Mouse (Mus musculus) stomach, embryonic 15.5 days (tissue): ENCODE results near the gene Zfp985. TPM values are rescaled to one million over a fixed set of nuclear protein-coding genes. Genes with fewer than 3 reads are reported as not detected.
"Not testable (repeated sequence)": the region's sequence is repeated elsewhere in the genome, so short reads cannot be mapped to it uniquely, and the experiment has no call there.

ENCODE experiments used
- ATAC-seq: fragments of 200-750 bp; cut with Nextera tagmentation; 2 replicates; pipeline ENCODE4 v1.8.0; 2017; ENCODE audit warnings: low read depth, moderate number of reproducible peaks, moderate TSS enrichment; ENCODE audit not compliant: insufficient read depth, low FRiP score
- H3K27ac ChIP-seq: fragments of 300-500 bp; sonication (generic); 2 replicates; pipeline ENCODE4 v1.5.1; 2015; ENCODE audit warnings: mild to moderate bottlenecking, inconsistent platforms
- H3K27me3 ChIP-seq: fragments of 300-500 bp; sonication (generic); replicated peaks from 2 replicates; pipeline ENCODE4 v1.6.1; 2015; ENCODE audit warnings: inconsistent platforms
- H3K36me3 ChIP-seq: fragments of 300-500 bp; sonication (generic); 2 replicates; pipeline ENCODE4 v1.6.1; 2015; ENCODE audit warnings: inconsistent platforms
- H3K4me1 ChIP-seq: fragments of 300-500 bp; sonication (generic); 2 replicates; pipeline ENCODE4 v1.6.1; 2015; ENCODE audit warnings: inconsistent platforms
- H3K4me2 ChIP-seq: fragments of 300-500 bp; sonication (generic); 2 replicates; pipeline ENCODE4 v1.6.1; 2015; ENCODE audit warnings: mild to moderate bottlenecking, inconsistent platforms
- H3K4me3 ChIP-seq: fragments of 300-500 bp; sonication (generic); replicated peaks from 2 replicates; pipeline ENCODE4 v1.5.1; 2015; ENCODE audit warnings: inconsistent platforms
- H3K9ac ChIP-seq: fragments of 300-500 bp; sonication (generic); 2 replicates; pipeline ENCODE4 v1.6.1; 2015; ENCODE audit warnings: inconsistent platforms
- H3K9me3 ChIP-seq: fragments of 300-500 bp; sonication (generic); 2 replicates; pipeline ENCODE4 v1.6.1; 2016; ENCODE audit warnings: inconsistent platforms
- WGBS: fragments of 180-500 bp; shearing (Covaris S2); methylation state at CpG from one replicate; pipeline ENCODE4 v1.1.7; 2015; 5-methylcytosine and 5-hydroxymethylcytosine counted together
- polyA plus RNA-seq: library from polyadenylated mRNA; unstranded; fragments of >200 nt; fragmentation: Nextera tagmentation; extraction: Ambion mirVana; gene quantifications from 2 replicates; pipeline ENCODE4 v1.2.1, GENCODE M21; 2015

Zfp985 gene
- polyA plus RNA-seq, 1 experiment from 2014 or later, result 0.18 TPM

- H3K36me3 ChIP-seq, H3K4me3 ChIP-seq, H3K4me2 ChIP-seq, H3K4me1 ChIP-seq, ATAC-seq, H3K27ac ChIP-seq, H3K9ac ChIP-seq, H3K27me3 ChIP-seq, H3K9me3 ChIP-seq: not testable (repeated sequence)
- 41% methylated on average over 1 of the region's 1 CpGs for WGBS
These were observed 6.0 kb downstream of the Zfp985 start for GRCm38 (mm10) chr4:147559096-147559495.

GRCm38 (mm10) chr4:147565426-147566220 is 12.5 kb downstream of the Zfp985 start:
- Histone ChIP-seq H3K27ac (no peak overlapping the region), H3K4me1 (no peaks in the 10 kb centered on the region), H3K9ac (no peak overlapping the region), H3K27me3 (no peaks in the 10 kb centered on the region), H3K4me3 (no peak overlapping the region), H3K9me3 (0 out of 2 replicates have a peak, but pooled peaks cover 3% of the 10 kb centered on the region), H3K36me3 (no peaks in the 10 kb centered on the region), H3K4me2 (no peak overlapping the region)
- 67% methylated on average over 6 of the region's 6 CpGs for WGBS
- ATAC-seq, result no peak

GRCm38 (mm10) chr4:147571156-147571555 is 18.1 kb downstream of the Zfp985 start:
- H3K27me3 ChIP-seq, H3K4me1 ChIP-seq, H3K4me2 ChIP-seq, H3K9me3 ChIP-seq, H3K36me3 ChIP-seq, ATAC-seq, H3K4me3 ChIP-seq, H3K9ac ChIP-seq, H3K27ac ChIP-seq: not testable (repeated sequence)
- WGBS, result 80% methylated on average over 8 of the region's 8 CpGs

GRCm38 (mm10) chr4:147579371-147579770 is 26.3 kb downstream of the Zfp985 start:
- H3K4me3 ChIP-seq, H3K9ac ChIP-seq, H3K36me3 ChIP-seq, ATAC-seq, H3K27me3 ChIP-seq, H3K9me3 ChIP-seq, H3K4me2 ChIP-seq, H3K4me1 ChIP-seq, H3K27ac ChIP-seq: not testable (repeated sequence)
- WGBS, result 89% methylated on average over 4 of the region's 4 CpGs

DNA sequence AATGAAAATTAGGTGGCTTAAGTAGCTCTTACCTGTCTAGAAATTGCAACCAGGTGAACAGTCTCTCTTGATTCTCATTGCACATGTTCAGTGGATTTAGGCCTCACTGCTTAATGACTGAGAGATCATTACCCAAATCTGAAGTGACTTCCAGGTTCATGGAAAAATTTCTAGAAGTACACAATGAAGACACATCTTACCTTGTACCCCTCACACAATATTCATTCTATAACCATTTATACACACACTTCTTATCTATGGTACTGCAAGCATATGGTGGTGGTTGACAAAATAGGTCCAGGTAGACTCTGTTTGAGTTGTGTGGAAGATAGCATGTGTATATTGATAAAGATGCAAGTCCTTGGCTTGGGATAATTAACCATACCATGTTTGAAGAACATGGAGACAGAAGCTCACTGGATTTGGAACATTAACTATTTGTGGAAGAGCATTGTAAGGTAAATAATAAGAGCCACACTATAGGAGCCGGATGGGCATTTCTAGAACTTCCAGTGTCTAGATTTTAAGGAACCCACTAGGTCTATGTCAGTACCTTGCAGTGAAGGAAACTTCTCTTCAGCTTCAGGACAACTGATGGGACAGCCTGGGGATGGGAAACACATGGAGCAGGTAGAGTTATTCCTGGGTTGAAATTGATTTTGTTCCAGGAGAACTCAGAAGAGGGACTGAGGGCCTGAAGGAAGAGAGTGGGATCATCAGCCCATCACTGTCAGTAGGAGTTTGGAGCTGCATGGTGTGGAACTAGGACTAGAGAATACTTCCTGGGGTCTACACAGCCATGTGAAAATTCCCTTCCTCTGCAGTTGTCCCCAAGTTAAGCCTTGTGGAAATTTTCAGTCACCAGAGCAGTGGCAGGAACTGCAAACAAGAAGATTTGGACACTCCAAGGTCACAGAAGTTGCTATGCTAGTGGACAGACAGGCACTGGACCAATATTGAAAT is 33.7 kb downstream of the Zfp985 start:
- no peak overlapping the region for H3K4me3 ChIP-seq
- H3K9ac ChIP-seq, result no peak overlapping the region
- no peaks in the 10 kb centered on the region for H3K4me1 ChIP-seq
- peaks cover 8% of the 10 kb centered on the region; the same call in 1 of the 2 replicates for H3K9me3 ChIP-seq
- H3K27me3 ChIP-seq, result no peaks in the 10 kb centered on the region
- no peaks in the 10 kb centered on the region for H3K36me3 ChIP-seq
- no peak for ATAC-seq
- no peak overlapping the region for H3K27ac ChIP-seq
- 60% methylated on average over 1 of the region's 1 CpGs for WGBS
- H3K4me2 ChIP-seq, result no peak overlapping the region

DNA sequence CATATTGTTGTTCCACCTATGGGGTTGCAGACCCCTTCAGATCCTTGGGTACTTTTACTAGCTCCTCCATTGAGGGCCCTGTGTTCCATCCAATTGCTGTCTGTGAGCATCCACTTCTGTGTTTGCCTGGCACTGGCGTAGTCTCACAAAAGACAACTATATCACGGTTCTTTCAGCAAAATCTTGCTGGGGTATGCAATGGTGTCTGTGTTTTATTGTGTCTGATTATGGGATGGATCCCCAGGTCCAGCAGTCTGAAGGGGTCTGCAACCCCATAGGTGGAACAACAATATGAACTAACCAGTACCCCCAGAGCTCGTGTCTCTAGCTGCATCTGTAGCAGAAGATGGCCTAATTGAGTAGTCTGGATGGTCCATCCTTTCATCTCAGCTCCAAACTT is 41.6 kb downstream of the Zfp985 start:
- not testable (repeated sequence) for H3K36me3 ChIP-seq, H3K4me2 ChIP-seq, ATAC-seq, H3K27me3 ChIP-seq, H3K4me3 ChIP-seq, H3K27ac ChIP-seq, H3K9ac ChIP-seq, H3K9me3 ChIP-seq, H3K4me1 ChIP-seq
- 82% methylated on average over 3 of the region's 3 CpGs for WGBS

DNA sequence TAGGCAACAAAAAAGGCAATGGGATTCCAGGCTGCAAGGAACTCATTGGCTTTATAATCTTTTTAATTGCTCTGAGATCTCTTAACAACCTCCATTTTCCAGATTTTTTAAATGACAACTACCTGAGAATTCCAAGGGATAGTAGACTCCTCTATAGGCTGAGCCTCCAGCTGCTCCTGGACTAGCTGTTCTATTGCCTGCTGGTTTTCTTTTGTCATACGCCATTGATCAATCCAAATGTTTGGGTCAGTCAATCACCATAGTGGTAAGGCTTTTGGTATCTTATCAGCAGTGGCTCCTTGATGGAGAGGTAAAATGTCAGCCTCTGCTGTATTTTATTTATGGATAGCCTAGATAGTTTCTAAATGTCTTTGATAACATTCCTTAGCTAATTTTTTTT is 44.6 kb downstream of the Zfp985 start:
- H3K4me2 ChIP-seq, result no peak overlapping the region
- no peak overlapping the region for H3K4me3 ChIP-seq
- no peak for ATAC-seq
- no peaks in the 10 kb centered on the region for H3K9me3 ChIP-seq
- no peak overlapping the region for H3K27ac ChIP-seq
- no peaks in the 10 kb centered on the region for H3K4me1 ChIP-seq
- H3K9ac ChIP-seq, result no peak overlapping the region
- no peaks in the 10 kb centered on the region for H3K36me3 ChIP-seq
- no peaks in the 10 kb centered on the region for H3K27me3 ChIP-seq
- 47% methylated on average over 1 of the region's 1 CpGs for WGBS

DNA sequence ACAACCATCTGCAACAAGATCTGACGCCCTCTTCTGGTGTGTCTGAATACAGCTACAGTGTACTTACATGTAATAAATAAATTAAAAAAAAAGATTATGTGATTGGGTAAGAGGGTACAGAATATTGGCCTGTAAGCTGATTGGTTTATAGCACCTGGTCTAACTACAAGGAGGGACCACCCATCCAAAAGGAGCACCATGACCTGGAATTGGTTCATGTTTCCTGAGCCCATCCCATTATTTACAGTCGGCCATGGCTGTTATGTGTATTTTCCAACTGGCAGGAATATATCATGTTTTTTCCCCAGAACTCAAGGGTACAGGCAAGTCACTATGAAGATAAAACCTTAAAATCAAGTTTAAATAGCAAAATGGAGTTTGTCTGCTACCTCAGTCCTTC is 45.8 kb downstream of the Zfp985 start:
- H3K4me3 ChIP-seq, result no peak overlapping the region
- no peaks in the 10 kb centered on the region for H3K4me1 ChIP-seq
- peak; percentile 44; the same call in 1 of the 2 replicates for ATAC-seq
- H3K9ac ChIP-seq, result no peak overlapping the region
- H3K27ac ChIP-seq, result no peak overlapping the region
- H3K4me2 ChIP-seq, result no peak overlapping the region
- H3K36me3 ChIP-seq, result no peaks in the 10 kb centered on the region
- H3K9me3 ChIP-seq, result no peaks in the 10 kb centered on the region
- no peaks in the 10 kb centered on the region for H3K27me3 ChIP-seq
- 55% methylated on average over 2 of the region's 2 CpGs for WGBS

- H3K4me2 ChIP-seq, result no peak overlapping the region
- WGBS, result 46% methylated on average over 1 of the region's 1 CpGs
These were observed 48.8 kb downstream of the Zfp985 start for GRCm38 (mm10) chr4:147601881-147602280.

GRCm38 (mm10) chr4:147603806-147604205 is 50.7 kb downstream of the Zfp985 start:
- Histone ChIP-seq H3K36me3 (no peaks in the 10 kb centered on the region), H3K4me2 (no peak overlapping the region), H3K4me3 (no peak overlapping the region), H3K27ac (no peak overlapping the region), H3K27me3 (no peaks in the 10 kb centered on the region), H3K9me3 (no peaks in the 10 kb centered on the region), H3K4me1 (no peaks in the 10 kb centered on the region), H3K9ac (no peak overlapping the region)
- ATAC-seq, result no peak
- 75% methylated on average over 4 of the region's 4 CpGs for WGBS

More at GRCm38 (mm10) chr4:147601881-147602280, 48.8 kb downstream of the Zfp985 start:
- H3K4me3 ChIP-seq, result no peak overlapping the region
- H3K9me3 ChIP-seq, result no peaks in the 10 kb centered on the region
- no peaks in the 10 kb centered on the region for H3K36me3 ChIP-seq
- H3K27me3 ChIP-seq, result no peaks in the 10 kb centered on the region
- H3K27ac ChIP-seq, result no peak overlapping the region
- ATAC-seq, result no peak
- H3K9ac ChIP-seq, result no peak overlapping the region
- no peaks in the 10 kb centered on the region for H3K4me1 ChIP-seq

GRCm38 (mm10) chr4:147605521-147605920 is 52.4 kb downstream of the Zfp985 start:
- H3K36me3 ChIP-seq, result no peaks in the 10 kb centered on the region
- ATAC-seq, result no peak
- 73% methylated on average over 4 of the region's 4 CpGs for WGBS
- no peaks in the 10 kb centered on the region for H3K9me3 ChIP-seq
- no peaks in the 10 kb centered on the region for H3K4me1 ChIP-seq
- H3K27ac ChIP-seq, result no peak overlapping the region
- H3K27me3 ChIP-seq, result no peaks in the 10 kb centered on the region
- H3K4me2 ChIP-seq, result no peak overlapping the region
- no peak overlapping the region for H3K4me3 ChIP-seq
- H3K9ac ChIP-seq, result no peak overlapping the region

DNA sequence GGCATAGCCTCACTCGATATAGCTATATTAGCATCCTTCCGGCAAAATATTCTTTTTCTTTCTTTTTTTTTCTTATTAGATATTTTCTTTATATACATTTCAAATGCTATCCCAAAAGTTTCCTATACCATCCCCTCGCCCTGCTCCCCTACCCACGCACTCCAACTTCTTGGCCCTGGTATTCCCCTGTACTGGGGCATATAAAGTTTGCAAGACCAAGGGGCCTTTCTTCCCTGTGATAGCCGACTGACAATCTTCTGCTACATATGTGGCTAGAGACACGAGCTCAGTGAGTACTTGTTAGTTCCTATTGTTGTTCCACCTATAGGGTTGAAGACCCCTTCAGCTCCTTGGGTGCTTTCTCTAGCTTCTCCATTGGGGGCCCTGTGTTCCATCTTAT is 53.4 kb downstream of the Zfp985 start:
- not testable (repeated sequence) for ATAC-seq, H3K36me3 ChIP-seq, H3K4me3 ChIP-seq, H3K4me1 ChIP-seq, H3K27ac ChIP-seq, H3K9me3 ChIP-seq, H3K27me3 ChIP-seq, H3K4me2 ChIP-seq, H3K9ac ChIP-seq
- 82% methylated on average over 6 of the region's 6 CpGs for WGBS
